In genomic region chrX:93317577-93317976, GRCm38 (mm10) we compare ENCODE assay signal across 24 mouse cellular contexts. TPM values are rescaled to one million over a fixed set of nuclear protein-coding genes. Genes with fewer than 3 reads are reported as not detected.
DNase-seq lines count a peak whose midpoint lies in the region; ATAC-seq and TF ChIP-seq lines count a peak whose summit lies in the region.
"Had no signal": no experiment of that assay in that cellular context is flagged by ENCODE, and none has a peak within 500 bp of the region (broad histone marks: within the 10 kb centered on the region; RNA-seq: fewer than 3 reads in every experiment).

No protein-coding gene starts in this region.

- no peak for DNase-seq in forebrain, embryonic 11.5 days (ENCODE audit: low spot score)
- DNase-seq in brain, embryonic 14.5 days (ENCODE audit: low read depth): peak; percentile 74
- DNase-seq: adrenal gland, adult 8-10 months; adrenal gland, postnatal 14 days; adrenal gland, postnatal 36 days; B cell, adult 2 months; cerebellum, adult 11 months; cerebellum, adult 18-20 months; cerebellum, adult 8-10 months; cerebellum, adult 9-11 months; cerebellum, postnatal 14 days; cerebellum, postnatal 36 days; embryo, embryonic 11 days had no signal

- no peaks in the 10 kb centered on the region for H3K9me3 ChIP-seq in forebrain, embryonic 13.5 days (replicated peaks)
- no peaks in the 10 kb centered on the region for H3K9me3 ChIP-seq in forebrain, embryonic 12.5 days
- H3K9me3 ChIP-seq in forebrain, embryonic 16.5 days (ENCODE audit: control insufficient read depth, low read length): no peaks in the 10 kb centered on the region
- H3K9me3 ChIP-seq in forebrain, embryonic 11.5 days (ENCODE audit: control insufficient read depth, low read length): no peaks in the 10 kb centered on the region
- H3K9me3 ChIP-seq: embryonic facial prominence, embryonic 13.5 days; embryonic facial prominence, embryonic 15.5 days; G1E had no signal

- ATAC-seq in forebrain, embryonic 13.5 days: peak; percentile 58; the same call in 1 of the 2 replicates
- ATAC-seq in forebrain, embryonic 12.5 days (ENCODE audit: low FRiP score): no peak
- ATAC-seq in forebrain, embryonic 16.5 days: peak; percentile 31; the same call in 1 of the 2 replicates
- no peak for ATAC-seq in forebrain, embryonic 11.5 days (replicated peaks; ENCODE audit: low FRiP score)
- ATAC-seq: activated CD4-positive, CD25-positive, alpha-beta regulatory T cell, adult 4 months; CD4-positive, CD25-positive, alpha-beta regulatory T cell, adult 4 months; Patski had no signal

- 0 out of 2 replicates have a peak, but pooled peaks cover 6% of the 10 kb centered on the region for H3K4me1 ChIP-seq in forebrain, embryonic 13.5 days
- no peaks in the 10 kb centered on the region for H3K4me1 ChIP-seq in forebrain, embryonic 12.5 days
- no peaks in the 10 kb centered on the region for H3K4me1 ChIP-seq in forebrain, embryonic 16.5 days (replicated peaks; ENCODE audit: control insufficient read depth, insufficient read depth, low read length)
- no peaks in the 10 kb centered on the region for H3K4me1 ChIP-seq in forebrain, embryonic 11.5 days (replicated peaks; ENCODE audit: control insufficient read depth, insufficient read depth, low read length)
- H3K4me1 ChIP-seq: embryonic facial prominence, embryonic 13.5 days; embryonic facial prominence, embryonic 15.5 days had no signal

- no peak overlapping the region for H3K27ac ChIP-seq in forebrain, embryonic 13.5 days
- H3K27ac ChIP-seq in forebrain, embryonic 12.5 days: no peak overlapping the region
- no peak overlapping the region for H3K27ac ChIP-seq in forebrain, embryonic 16.5 days (ENCODE audit: low read length)
- H3K27ac ChIP-seq in forebrain, embryonic 11.5 days (ENCODE audit: low read depth, low read length): no peak overlapping the region
- H3K27ac ChIP-seq: embryonic facial prominence, embryonic 13.5 days; embryonic facial prominence, embryonic 15.5 days had no signal

- H3K36me3 ChIP-seq in forebrain, embryonic 13.5 days (ENCODE audit: poor library complexity, severe bottlenecking): no peaks in the 10 kb centered on the region
- no peaks in the 10 kb centered on the region for H3K36me3 ChIP-seq in forebrain, embryonic 12.5 days (replicated peaks)
- H3K36me3 ChIP-seq in forebrain, embryonic 16.5 days (ENCODE audit: control insufficient read depth, insufficient read depth): no peaks in the 10 kb centered on the region
- no peaks in the 10 kb centered on the region for H3K36me3 ChIP-seq in forebrain, embryonic 11.5 days (ENCODE audit: control insufficient read depth, insufficient read depth, low read length)
- H3K36me3 ChIP-seq: embryonic facial prominence, embryonic 13.5 days; embryonic facial prominence, embryonic 15.5 days had no signal

- TF ChIP-seq CTCF in brain, embryonic 14.5 days (IDR thresholded peaks at IDR 0.05; ENCODE audit: borderline replicate concordance, extremely low read depth, insufficient read depth, insufficient read length): no peak

- H3K4me3 ChIP-seq in forebrain, embryonic 13.5 days: no peak overlapping the region
- H3K4me3 ChIP-seq in forebrain, embryonic 12.5 days (replicated peaks): no peak overlapping the region
- H3K4me3 ChIP-seq in forebrain, embryonic 16.5 days (replicated peaks; ENCODE audit: low read length): no peak overlapping the region
- H3K4me3 ChIP-seq in forebrain, embryonic 11.5 days (ENCODE audit: low read depth, low read length): no peak overlapping the region
- H3K4me3 ChIP-seq: embryonic facial prominence, embryonic 13.5 days; embryonic facial prominence, embryonic 15.5 days; erythroblast, embryonic 14.5 days had no signal

- no peak overlapping the region for H3K4me2 ChIP-seq in forebrain, embryonic 13.5 days
- H3K4me2 ChIP-seq in forebrain, embryonic 12.5 days: no peak overlapping the region
- H3K4me2 ChIP-seq in forebrain, embryonic 16.5 days (ENCODE audit: low read length): no peak overlapping the region
- no peak overlapping the region for H3K4me2 ChIP-seq in forebrain, embryonic 11.5 days (ENCODE audit: low read depth, low read length, severe bottlenecking)
- H3K4me2 ChIP-seq: embryonic facial prominence, embryonic 13.5 days; embryonic facial prominence, embryonic 15.5 days had no signal

- no peak for TF ChIP-seq POLR2A in brain, embryonic 14.5 days (IDR thresholded peaks at IDR 0.05; ENCODE audit: borderline replicate concordance, extremely low read depth, insufficient read depth, insufficient read length, poor library complexity, severe bottlenecking)

- no peak overlapping the region for H3K9ac ChIP-seq in forebrain, embryonic 13.5 days
- no peak overlapping the region for H3K9ac ChIP-seq in forebrain, embryonic 12.5 days
- no peak overlapping the region for H3K9ac ChIP-seq in forebrain, embryonic 16.5 days (replicated peaks; ENCODE audit: low read depth, low read length)
- H3K9ac ChIP-seq in forebrain, embryonic 11.5 days (ENCODE audit: low read length): no peak overlapping the region
- H3K9ac ChIP-seq: embryonic facial prominence, embryonic 13.5 days; embryonic facial prominence, embryonic 15.5 days had no signal

- H3K27me3 ChIP-seq in forebrain, embryonic 13.5 days: no peaks in the 10 kb centered on the region
- no peaks in the 10 kb centered on the region for H3K27me3 ChIP-seq in forebrain, embryonic 12.5 days
- H3K27me3 ChIP-seq in forebrain, embryonic 16.5 days (replicated peaks; ENCODE audit: control insufficient read depth, insufficient read depth, low read length): no peaks in the 10 kb centered on the region
- H3K27me3 ChIP-seq in forebrain, embryonic 11.5 days (ENCODE audit: control insufficient read depth, insufficient read depth, low read length): no peaks in the 10 kb centered on the region
- H3K27me3 ChIP-seq: CH12.LX; embryonic facial prominence, embryonic 13.5 days; embryonic facial prominence, embryonic 15.5 days had no signal

- 36% methylated on average over 4 of the region's 4 CpGs for WGBS in forebrain, embryonic 13.5 days
- WGBS in forebrain, embryonic 12.5 days: 45% methylated on average over 4 of the region's 4 CpGs
- WGBS in forebrain, embryonic 16.5 days: 23% methylated on average over 4 of the region's 4 CpGs
- 56% methylated on average over 4 of the region's 4 CpGs for WGBS in forebrain, embryonic 11.5 days

RNA-seq across cellular contexts. Expression of gene Arx, which starts 31.3 kb away (rescaled TPM):
- polyA plus RNA-seq in forebrain, embryonic 13.5 days (2015; fragmentation: Nextera tagmentation; extraction: Ambion mirVana): 58.0 and 63.2 TPM in 2 replicates
- polyA plus RNA-seq in forebrain, embryonic 12.5 days (2016; fragmentation: Nextera tagmentation; extraction: Ambion mirVana): 69.1 and 78.4 TPM in 2 replicates
- 41.3 and 42.8 TPM in 2 replicates for polyA plus RNA-seq in forebrain, embryonic 16.5 days (2015; fragmentation: Nextera tagmentation; extraction: Ambion mirVana)
- 48.4 and 51.3 TPM in 2 replicates for polyA plus RNA-seq in forebrain, embryonic 11.5 days (2014; fragmentation: Nextera tagmentation; extraction: Ambion mirVana)
- polyA plus RNA-seq in brain, embryonic 14.5 days (2012; rRNA removed): 47.6 and 100 TPM in 2 replicates
- polyA plus RNA-seq: activated CD4-positive, CD25-positive, alpha-beta regulatory T cell, adult 4 months; CD4-positive, CD25-positive, alpha-beta regulatory T cell, adult 4 months; erythroblast, embryonic 14.5 days had no signal

Comparison
In these comparisons a context has a peak if more than half of its experiments do, and no peak if none do; other contexts are left out.
1. ATAC-seq: peak in forebrain, embryonic 13.5 days (single experiment) and forebrain, embryonic 16.5 days (single experiment); none in forebrain, embryonic 12.5 days (single experiment) and forebrain, embryonic 11.5 days (single experiment).